Mouse (Mus musculus) embryonic facial prominence, embryonic 13.5 days (tissue): ENCODE measurements around the gene Fen1. TPM values are rescaled to one million over a fixed set of nuclear protein-coding genes. Genes with fewer than 3 reads are reported as not detected.
A peak's percentile ranks its signal among the peaks of the same experiment; 100 is the strongest.

ENCODE experiments used
- ATAC-seq: fragments of 200-750 bp; cut with Nextera tagmentation; 2 replicates; pipeline ENCODE4 v1.8.0; 2017; ENCODE audit warnings: low read depth; ENCODE audit not compliant: insufficient number of reproducible peaks, insufficient read depth, low FRiP score, low TSS enrichment
- H3K27ac ChIP-seq: fragments of 300-500 bp; sonication (generic); 2 replicates; pipeline ENCODE4 v1.5.1; 2015; ENCODE audit warnings: moderate library complexity, mild to moderate bottlenecking, inconsistent platforms
- H3K27me3 ChIP-seq: fragments of 300-500 bp; sonication (generic); 2 replicates; pipeline ENCODE4 v1.6.1; 2015; ENCODE audit warnings: mild to moderate bottlenecking, inconsistent platforms
- H3K36me3 ChIP-seq: fragments of 300-500 bp; sonication (generic); 2 replicates; pipeline ENCODE4 v1.6.1; 2015; ENCODE audit warnings: mild to moderate bottlenecking, inconsistent platforms
- H3K4me1 ChIP-seq: fragments of 300-500 bp; sonication (generic); 2 replicates; pipeline ENCODE4 v1.6.1; 2015; ENCODE audit warnings: inconsistent platforms
- H3K4me2 ChIP-seq: fragments of 300-500 bp; sonication (generic); 2 replicates; pipeline ENCODE4 v1.6.1; 2015; ENCODE audit warnings: moderate library complexity, mild to moderate bottlenecking, inconsistent platforms
- H3K4me3 ChIP-seq: fragments of 300-500 bp; sonication (generic); 2 replicates; pipeline ENCODE4 v1.5.1; 2015; ENCODE audit warnings: mild to moderate bottlenecking, inconsistent platforms
- H3K9ac ChIP-seq: fragments of 300-500 bp; sonication (generic); 2 replicates; pipeline ENCODE4 v1.6.1; 2015; ENCODE audit warnings: mild to moderate bottlenecking, inconsistent platforms
- H3K9me3 ChIP-seq: fragments of 300-500 bp; sonication (generic); 2 replicates; pipeline ENCODE4 v1.6.1; 2016; ENCODE audit warnings: inconsistent platforms
- WGBS: fragments of 180-500 bp; shearing (Covaris S2); methylation state at CpG from one replicate; pipeline ENCODE4 v1.1.7; 2015; ENCODE audit warnings: mixed read lengths; 5-methylcytosine and 5-hydroxymethylcytosine counted together
- polyA plus RNA-seq: library from polyadenylated mRNA; unstranded; fragments of >200 nt; fragmentation: Nextera tagmentation; extraction: Ambion mirVana; gene quantifications from 2 replicates; pipeline ENCODE4 v1.2.1, GENCODE M21; 2015

The Fen1 gene
- 69.3 and 88.1 TPM in 2 replicates for polyA plus RNA-seq

- peak within 1 kb of the TSS; percentile 83 for H3K27ac ChIP-seq
- peak within 1 kb of the TSS; percentile 93 for H3K9ac ChIP-seq
- no peaks in the 10 kb centered on the region for H3K27me3 ChIP-seq
- H3K9me3 ChIP-seq, result no peaks in the 10 kb centered on the region
- H3K36me3 ChIP-seq, result peaks cover 61% of the 10 kb centered on the region
- peaks cover 17% of the 10 kb centered on the region for H3K4me1 ChIP-seq
- 0% methylated on average over 40 of the region's 40 CpGs for WGBS
- peak; percentile 84 for ATAC-seq
- H3K4me2 ChIP-seq, result peak within 1 kb of the TSS; percentile 90
- peak within 1 kb of the TSS; percentile 90 for H3K4me3 ChIP-seq
These were observed at the start of gene Fen1, which contains the start of gene Tmem258 for GRCm38 (mm10) chr19:10203848-10204615. Fen1 (minus strand) TSS chr19:10204169. Tmem258 (plus strand) TSS chr19:10204014.

- H3K9me3 ChIP-seq, result no peaks in the 10 kb centered on the region
- H3K36me3 ChIP-seq, result no peaks in the 10 kb centered on the region
- 33% methylated on average over 20 of the region's 20 CpGs for WGBS
- H3K4me1 ChIP-seq, result peaks cover 21% of the 10 kb centered on the region
- H3K4me2 ChIP-seq, result no peak overlapping the region
- H3K4me3 ChIP-seq, result no peak overlapping the region
- no peaks in the 10 kb centered on the region for H3K27me3 ChIP-seq
- no peak overlapping the region for H3K27ac ChIP-seq
- ATAC-seq, result no peak
- H3K9ac ChIP-seq, result no peak overlapping the region
These were observed 44.2 kb upstream of the Fen1 start for GRCm38 (mm10) chr19:10248128-10248527.

- 28% methylated on average over 6 of the region's 6 CpGs for WGBS
- Histone ChIP-seq H3K4me3 (no peak overlapping the region), H3K9me3 (no peaks in the 10 kb centered on the region), H3K36me3 (no peaks in the 10 kb centered on the region), H3K4me1 (peaks cover 25% of the 10 kb centered on the region), H3K9ac (peak overlapping the region; percentile 36; the same call in 1 of the 2 replicates), H3K27ac (no peak overlapping the region; the same call in 1 of the 2 replicates), H3K27me3 (no peaks in the 10 kb centered on the region), H3K4me2 (no peak overlapping the region)
- no peak for ATAC-seq
These were observed 43.2 kb upstream of the Fen1 start for GRCm38 (mm10) chr19:10247165-10247564.

- no peak overlapping the region for H3K9ac ChIP-seq
- 11% methylated on average over 3 of the region's 3 CpGs for WGBS
- no peak for ATAC-seq
- H3K27me3 ChIP-seq, result peaks cover 13% of the 10 kb centered on the region; the same call in 1 of the 2 replicates
- no peak overlapping the region for H3K4me3 ChIP-seq
- H3K36me3 ChIP-seq, result no peaks in the 10 kb centered on the region
- H3K9me3 ChIP-seq, result no peaks in the 10 kb centered on the region
- no peak overlapping the region for H3K27ac ChIP-seq
- no peak overlapping the region for H3K4me2 ChIP-seq
- peaks cover 38% of the 10 kb centered on the region for H3K4me1 ChIP-seq
These were observed 40.2 kb upstream of the Fen1 start for GRCm38 (mm10) chr19:10244183-10244582.

GRCm38 (mm10) chr19:10242916-10243315 is 38.9 kb upstream of the Fen1 start:
- H3K36me3 ChIP-seq, result no peaks in the 10 kb centered on the region
- no peak overlapping the region for H3K9ac ChIP-seq
- H3K27ac ChIP-seq, result no peak overlapping the region
- no peak for ATAC-seq
- H3K4me1 ChIP-seq, result peaks cover 33% of the 10 kb centered on the region
- peaks cover 13% of the 10 kb centered on the region; the same call in 1 of the 2 replicates for H3K27me3 ChIP-seq
- no peaks in the 10 kb centered on the region for H3K9me3 ChIP-seq
- H3K4me2 ChIP-seq, result no peak overlapping the region
- no peak overlapping the region for H3K4me3 ChIP-seq
- WGBS, result 8% methylated on average over 8 of the region's 8 CpGs

- H3K36me3 ChIP-seq, result no peaks in the 10 kb centered on the region
- no peaks in the 10 kb centered on the region for H3K9me3 ChIP-seq
- peaks cover 23% of the 10 kb centered on the region for H3K4me1 ChIP-seq
- H3K4me3 ChIP-seq, result peak within 1 kb of the TSS; percentile 54
- ATAC-seq, result peak; percentile 69
- peak within 1 kb of the TSS; percentile 75 for H3K9ac ChIP-seq
- WGBS, result 7% methylated on average over 43 of the region's 43 CpGs
- H3K4me2 ChIP-seq, result peak within 1 kb of the TSS; percentile 90
- peaks cover 13% of the 10 kb centered on the region; the same call in 1 of the 2 replicates for H3K27me3 ChIP-seq
- no peak within 1 kb of the TSS for H3K27ac ChIP-seq
These were observed 36.8 kb upstream of the Fen1 start, which contains the start of gene Myrf for GRCm38 (mm10) chr19:10240654-10241305. Myrf (minus strand) TSS chr19:10240748.

GRCm38 (mm10) chr19:10239975-10240653 is 36.1 kb upstream of the Fen1 start:
- no peak overlapping the region for H3K27ac ChIP-seq
- H3K9me3 ChIP-seq, result no peaks in the 10 kb centered on the region
- no peaks in the 10 kb centered on the region for H3K36me3 ChIP-seq
- H3K4me3 ChIP-seq, result peak overlapping the region; percentile 54
- H3K27me3 ChIP-seq, result peaks cover 13% of the 10 kb centered on the region; the same call in 1 of the 2 replicates
- no peak for ATAC-seq
- H3K4me1 ChIP-seq, result peaks cover 23% of the 10 kb centered on the region
- peak overlapping the region; percentile 90 for H3K4me2 ChIP-seq
- WGBS, result 4% methylated on average over 26 of the region's 26 CpGs
- peak overlapping the region; percentile 75 for H3K9ac ChIP-seq

GRCm38 (mm10) chr19:10239419-10239818 is 35.5 kb upstream of the Fen1 start:
- Histone ChIP-seq H3K4me3 (no peak overlapping the region), H3K36me3 (no peaks in the 10 kb centered on the region), H3K9ac (no peak overlapping the region), H3K27ac (no peak overlapping the region), H3K9me3 (no peaks in the 10 kb centered on the region), H3K27me3 (peaks cover 13% of the 10 kb centered on the region; the same call in 1 of the 2 replicates), H3K4me2 (peak overlapping the region; percentile 90), H3K4me1 (peaks cover 20% of the 10 kb centered on the region)
- ATAC-seq, result no peak
- 40% methylated on average over 2 of the region's 2 CpGs for WGBS

- Histone ChIP-seq H3K27me3 (peaks cover 13% of the 10 kb centered on the region; the same call in 1 of the 2 replicates), H3K36me3 (no peaks in the 10 kb centered on the region), H3K9ac (no peak overlapping the region), H3K4me1 (peaks cover 18% of the 10 kb centered on the region), H3K27ac (no peak overlapping the region), H3K4me3 (no peak overlapping the region), H3K4me2 (no peak overlapping the region), H3K9me3 (no peaks in the 10 kb centered on the region)
- ATAC-seq, result no peak
- 71% methylated on average over 3 of the region's 3 CpGs for WGBS
These were observed 34.5 kb upstream of the Fen1 start for GRCm38 (mm10) chr19:10238477-10238876.

- WGBS, result 80% methylated on average over 9 of the region's 9 CpGs
- no peaks in the 10 kb centered on the region for H3K9me3 ChIP-seq
- no peak overlapping the region for H3K9ac ChIP-seq
- no peak overlapping the region for H3K27ac ChIP-seq
- H3K36me3 ChIP-seq, result no peaks in the 10 kb centered on the region
- peaks cover 27% of the 10 kb centered on the region for H3K4me1 ChIP-seq
- H3K4me2 ChIP-seq, result no peak overlapping the region
- peaks cover 13% of the 10 kb centered on the region; the same call in 1 of the 2 replicates for H3K27me3 ChIP-seq
- ATAC-seq, result no peak
- H3K4me3 ChIP-seq, result no peak overlapping the region
These were observed 32.0 kb upstream of the Fen1 start for GRCm38 (mm10) chr19:10235784-10236565.
